In genomic region chr8:45125680-45126079, GRCm38 (mm10) we compare ENCODE assay signal across 22 mouse cellular contexts. TPM values are rescaled to one million over a fixed set of nuclear protein-coding genes. Genes with fewer than 3 reads are reported as not detected.
DNase-seq lines count a peak whose midpoint lies in the region; ATAC-seq and TF ChIP-seq lines count a peak whose summit lies in the region.
"Had no signal": no experiment of that assay in that cellular context is flagged by ENCODE, and none has a peak within 500 bp of the region (broad histone marks: within the 10 kb centered on the region; RNA-seq: fewer than 3 reads in every experiment).

No protein-coding gene starts in this region.

- peak; percentile 61; the same call in 1 of the 2 replicates for ATAC-seq in forebrain, embryonic 16.5 days
- ATAC-seq in forebrain, embryonic 12.5 days (ENCODE audit: low FRiP score) = no peak
- no peak for ATAC-seq in lung, postnatal 0 days
- ATAC-seq: hindbrain, embryonic 16.5 days had no signal

- H3K4me2 ChIP-seq in forebrain, embryonic 16.5 days (ENCODE audit: low read length) = no peak overlapping the region
- H3K4me2 ChIP-seq in forebrain, embryonic 12.5 days = no peak overlapping the region
- H3K4me2 ChIP-seq in lung, postnatal 0 days (replicated peaks; ENCODE audit: low read depth, low read length) = no peak overlapping the region
- H3K4me2 ChIP-seq: heart, embryonic 13.5 days had no signal

- H3K27me3 ChIP-seq in forebrain, embryonic 16.5 days (replicated peaks; ENCODE audit: control insufficient read depth, insufficient read depth, low read length) = no peaks in the 10 kb centered on the region
- no peaks in the 10 kb centered on the region for H3K27me3 ChIP-seq in forebrain, embryonic 12.5 days
- no peaks in the 10 kb centered on the region for H3K27me3 ChIP-seq in lung, postnatal 0 days (replicated peaks; ENCODE audit: insufficient read depth, low read length)
- H3K27me3 ChIP-seq: heart, embryonic 13.5 days had no signal

- no peak overlapping the region for H3K9ac ChIP-seq in forebrain, embryonic 16.5 days (replicated peaks; ENCODE audit: low read depth, low read length)
- H3K9ac ChIP-seq in forebrain, embryonic 12.5 days = no peak overlapping the region
- H3K9ac ChIP-seq in lung, postnatal 0 days (replicated peaks; ENCODE audit: low read depth) = no peak overlapping the region
- H3K9ac ChIP-seq: heart, embryonic 13.5 days had no signal

- no peak for TF ChIP-seq EP300 in lung, postnatal 0 days (IDR thresholded peaks at IDR 0.05)

- H3K4me3 ChIP-seq in forebrain, embryonic 16.5 days (replicated peaks; ENCODE audit: low read length) = no peak overlapping the region
- H3K4me3 ChIP-seq in forebrain, embryonic 12.5 days (replicated peaks) = no peak overlapping the region
- H3K4me3 ChIP-seq in lung, postnatal 0 days (ENCODE audit: low read depth, low read length) = no peak overlapping the region
- H3K4me3 ChIP-seq: heart, embryonic 13.5 days had no signal

- peak; percentile 21 to 44 for DNase-seq in cerebellum, postnatal 14 days
- DNase-seq in cerebellum, adult 9-11 months = no peak
- DNase-seq in layer of hippocampus, adult 18-20 months (ENCODE audit: low spot score in 2 of 2) = peak; percentile 18 to 54
- DNase-seq in layer of hippocampus, adult 9-10 months (ENCODE audit: low spot score) = no peak
- DNase-seq in lung, postnatal 0 days (ENCODE audit: low spot score) = peak; percentile 15
- no peak for DNase-seq in lung, postnatal 36 days
- DNase-seq: adrenal gland, postnatal 14 days; cerebellum, adult 18-20 months; gastrocnemius, postnatal 36 days; heart, adult 11 months; heart, postnatal 36 days; kidney, adult 11 months had no signal

- H3K9me3 ChIP-seq in forebrain, embryonic 16.5 days (ENCODE audit: control insufficient read depth, low read length) = no peaks in the 10 kb centered on the region
- H3K9me3 ChIP-seq in forebrain, embryonic 12.5 days = no peaks in the 10 kb centered on the region
- H3K9me3 ChIP-seq in lung, postnatal 0 days (ENCODE audit: low read length) = no peaks in the 10 kb centered on the region
- H3K9me3 ChIP-seq: heart, embryonic 13.5 days had no signal

- TF ChIP-seq CTCF in lung, postnatal 0 days (IDR thresholded peaks at IDR 0.05) = no peak

- peaks cover 3% of the 10 kb centered on the region; the same call in 1 of the 2 replicates for H3K4me1 ChIP-seq in forebrain, embryonic 16.5 days (replicated peaks; ENCODE audit: control insufficient read depth, insufficient read depth, low read length)
- H3K4me1 ChIP-seq in forebrain, embryonic 12.5 days = no peaks in the 10 kb centered on the region
- H3K4me1 ChIP-seq in lung, postnatal 0 days (ENCODE audit: insufficient read depth, low read depth, low read length) = no peaks in the 10 kb centered on the region
- H3K4me1 ChIP-seq: heart, embryonic 13.5 days had no signal

- 51% methylated on average over 5 of the region's 5 CpGs for WGBS in forebrain, embryonic 16.5 days
- 78% methylated on average over 5 of the region's 5 CpGs for WGBS in forebrain, embryonic 12.5 days
- WGBS in lung, postnatal 0 days = 69% methylated on average over 5 of the region's 5 CpGs

- no peak overlapping the region for H3K27ac ChIP-seq in forebrain, embryonic 16.5 days (ENCODE audit: low read length)
- no peak overlapping the region for H3K27ac ChIP-seq in forebrain, embryonic 12.5 days
- H3K27ac ChIP-seq in lung, postnatal 0 days (ENCODE audit: low read length) = no peak overlapping the region
- H3K27ac ChIP-seq: heart, embryonic 13.5 days had no signal

- no peaks in the 10 kb centered on the region for H3K36me3 ChIP-seq in forebrain, embryonic 16.5 days (ENCODE audit: control insufficient read depth, insufficient read depth)
- H3K36me3 ChIP-seq in forebrain, embryonic 12.5 days (replicated peaks) = no peaks in the 10 kb centered on the region
- no peaks in the 10 kb centered on the region for H3K36me3 ChIP-seq in lung, postnatal 0 days (ENCODE audit: insufficient read depth, low read length)
- H3K36me3 ChIP-seq: heart, embryonic 13.5 days had no signal

RNA-seq across cellular contexts. Expression of gene Mtnr1a, which starts 56.7 kb away (rescaled TPM):
- 0.35 TPM in 1 of 2 replicates, not detected in the other for polyA plus RNA-seq in forebrain, embryonic 16.5 days (2015; fragmentation: Nextera tagmentation; extraction: Ambion mirVana)
- 0.11 TPM in 1 of 2 replicates, not detected in the other for polyA plus RNA-seq in forebrain, embryonic 12.5 days (2016; fragmentation: Nextera tagmentation; extraction: Ambion mirVana)
- not detected for total RNA-seq in layer of hippocampus, adult 18-20 months (2021)
- polyA plus RNA-seq in lung, postnatal 0 days (2015; fragmentation: Nextera tagmentation; extraction: Ambion mirVana) = not detected in 2 replicates
- total RNA-seq: adrenal gland, adult 18-20 months; adrenal gland, postnatal 14 days; gastrocnemius, adult 8-10 months; gastrocnemius, postnatal 36 days; heart, postnatal 36 days; MEL had no signal
- polyA plus RNA-seq: C2C12; embryonic facial prominence, embryonic 11.5 days; heart, postnatal 0 days had no signal

Comparison
In these comparisons a context has a peak if more than half of its experiments do, and no peak if none do; other contexts are left out.
1. DNase-seq: peak in cerebellum, postnatal 14 days (2 of 2), layer of hippocampus, adult 18-20 months (2 of 2) and lung, postnatal 0 days (single experiment); none in cerebellum, adult 9-11 months (single experiment), layer of hippocampus, adult 9-10 months (single experiment) and lung, postnatal 36 days (single experiment).